Mouse (Mus musculus): ENCODE measurements around the gene Sod2.
"Not testable (repeated sequence)": the region's sequence is repeated elsewhere in the genome, so short reads cannot be mapped to it uniquely, and the experiment has no call there.

Sod2 gene

GRCm38 (mm10) chr17:13013316-13013715, 6.7 kb downstream of the Sod2 start:
- no peak for DNase-seq (ENCODE audit: low spot score)

GRCm38 (mm10) chr17:13036627-13037192, 30.1 kb downstream of the Sod2 start:
- DNase-seq (ENCODE audit: low spot score), result not testable (repeated sequence)

GRCm38 (mm10) chr17:13043846-13044673, 37.4 kb downstream of the Sod2 start:
- DNase-seq (ENCODE audit: low spot score), result peak; percentile 83

DNA sequence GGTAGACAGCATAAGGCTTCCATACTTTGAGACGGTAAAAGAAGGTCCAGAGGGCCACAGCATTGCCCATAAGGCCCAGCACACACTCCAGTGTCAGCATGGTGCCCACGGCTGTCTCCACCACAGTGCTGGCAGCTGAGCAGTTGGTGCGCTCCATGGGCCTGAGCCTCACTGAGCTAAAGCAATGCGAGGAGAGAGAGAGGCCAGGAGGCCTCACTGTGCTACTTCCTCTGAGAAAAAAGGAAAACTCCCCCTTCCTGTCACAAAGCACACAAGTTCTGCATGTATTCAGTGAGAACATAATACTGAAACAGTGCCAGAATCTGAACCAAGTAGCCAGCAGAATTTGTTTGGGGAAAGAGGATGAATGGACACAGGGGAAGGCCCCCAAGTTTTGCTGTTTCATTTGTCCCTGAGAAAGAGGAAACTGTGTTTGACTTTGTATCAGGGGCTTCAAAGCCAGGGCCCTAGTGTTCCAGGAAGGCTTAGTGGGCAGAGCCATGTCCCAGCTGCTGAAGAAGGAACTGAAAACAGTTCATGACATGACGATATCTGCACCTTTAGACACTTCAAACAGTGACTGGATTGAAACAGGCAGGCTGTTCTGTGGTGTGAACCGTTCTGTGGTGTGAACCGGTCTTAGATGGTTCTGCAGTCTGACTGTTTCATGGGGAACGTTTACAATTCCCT, 45.6 kb downstream of the Sod2 start, which contains the start of gene Gpr31b:
TSS of gene Gpr31b (minus strand) at position 173 of the 690 bp plus-strand sequence.
- DNase-seq (ENCODE audit: low spot score), result not testable (repeated sequence)

DNA sequence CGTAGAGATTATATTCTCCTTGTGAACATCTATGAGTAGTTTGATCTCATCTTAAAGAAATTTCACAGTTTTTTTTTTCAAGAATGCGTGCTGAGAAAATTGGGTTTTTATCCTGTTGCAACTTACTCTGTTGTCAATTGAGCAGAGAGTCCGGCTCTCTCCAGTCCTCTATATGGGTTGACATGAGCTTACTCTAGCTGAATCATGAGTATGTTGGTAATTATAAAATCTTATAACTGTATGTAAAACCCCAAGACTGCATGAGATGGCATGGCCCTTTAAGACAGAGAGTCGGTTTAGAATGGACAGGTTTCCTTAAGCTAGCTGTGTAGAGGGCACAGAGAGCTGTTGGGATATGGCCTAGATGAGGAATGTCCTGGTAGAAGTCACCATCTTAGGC, 54.2 kb downstream of the Sod2 start, which contains the start of gene Tcp10b:
TSS of gene Tcp10b (plus strand) at position 301 of the 400 bp plus-strand sequence.
- DNase-seq (ENCODE audit: low spot score), result not testable (repeated sequence)

DNA sequence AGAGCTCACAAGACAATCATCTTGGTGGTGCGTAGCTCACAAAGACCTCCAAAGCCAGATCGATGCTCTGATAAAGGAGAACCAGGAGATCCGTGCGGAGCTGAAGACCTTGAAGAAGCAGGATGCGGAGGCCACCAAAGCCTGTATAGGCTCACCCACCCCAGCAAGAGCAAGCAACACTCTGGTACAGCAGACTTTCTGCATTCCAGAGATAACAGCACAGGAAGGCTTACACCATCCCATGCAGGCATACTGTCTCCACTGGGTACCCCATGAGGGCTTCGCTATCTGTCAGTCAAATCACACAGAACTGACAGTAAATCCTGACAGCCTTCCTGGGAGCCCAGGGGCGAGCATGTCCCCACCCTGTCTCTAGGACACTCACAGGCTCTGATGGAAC, 56.2 kb downstream of the Sod2 start:
- DNase-seq (ENCODE audit: low spot score), result not testable (repeated sequence)

- not testable (repeated sequence) for DNase-seq (ENCODE audit: low spot score)
Observed at GRCm38 (mm10) chr17:13067864-13068385, 61.3 kb downstream of the Sod2 start.

GRCm38 (mm10) chr17:13069227-13069626, 62.6 kb downstream of the Sod2 start:
- not testable (repeated sequence) for DNase-seq (ENCODE audit: low spot score)
